Mouse (Mus musculus): ENCODE data around the gene Ovol3. TPM values are rescaled to one million over a fixed set of nuclear protein-coding genes. Genes with fewer than 3 reads are reported as not detected.

Gene Ovol3
- not detected in 2 replicates for polyA plus RNA-seq (2014; fragmentation: Nextera tagmentation; extraction: Ambion mirVana)

- ATAC-seq (replicated peaks; ENCODE audit: low FRiP score, low TSS enrichment, low read depth) (no peak), DNase-seq (ENCODE audit: low spot score) (no peak)
- H3K36me3 ChIP-seq (ENCODE audit: control insufficient read depth, insufficient read depth, low read length), result peaks cover 18% of the 10 kb centered on the region; the same call in 1 of the 2 replicates
- no peak within 1 kb of the TSS for H3K27ac ChIP-seq (ENCODE audit: low read depth)
- H3K4me1 ChIP-seq (replicated peaks; ENCODE audit: control insufficient read depth, insufficient read depth, low read length), result peaks cover 5% of the 10 kb centered on the region
- 86% methylated on average over 4 of the region's 4 CpGs for WGBS
- H3K9me3 ChIP-seq (ENCODE audit: control insufficient read depth, low read length), result no peaks in the 10 kb centered on the region
- H3K27me3 ChIP-seq (replicated peaks; ENCODE audit: control insufficient read depth, insufficient read depth, low read length), result no peaks in the 10 kb centered on the region
- H3K4me3 ChIP-seq (ENCODE audit: low read depth, low read length), result no peak within 1 kb of the TSS
- no peak within 1 kb of the TSS for H3K4me2 ChIP-seq (ENCODE audit: low read length)
- H3K9ac ChIP-seq (ENCODE audit: low read length), result no peak within 1 kb of the TSS
Observed at GRCm38 (mm10) chr7:30235625-30236024, at the start of gene Ovol3. Gene Ovol3 (minus strand): TSS chr7:30235725.

- 78% methylated on average over 7 of the region's 7 CpGs for WGBS
- Histone ChIP-seq H3K27me3 (replicated peaks; ENCODE audit: control insufficient read depth, insufficient read depth, low read length) (no peaks in the 10 kb centered on the region), H3K27ac (ENCODE audit: low read depth) (no peak overlapping the region), H3K36me3 (ENCODE audit: control insufficient read depth, insufficient read depth, low read length) (no peaks in the 10 kb centered on the region), H3K4me2 (ENCODE audit: low read length) (no peak overlapping the region), H3K9me3 (ENCODE audit: control insufficient read depth, low read length) (no peaks in the 10 kb centered on the region), H3K4me1 (replicated peaks; ENCODE audit: control insufficient read depth, insufficient read depth, low read length) (peaks cover 10% of the 10 kb centered on the region), H3K4me3 (ENCODE audit: low read depth, low read length) (no peak overlapping the region), H3K9ac (ENCODE audit: low read length) (no peak overlapping the region)
- no peak for ATAC-seq (replicated peaks; ENCODE audit: low FRiP score, low TSS enrichment, low read depth)
- DNase-seq (ENCODE audit: low spot score), result no peak
Observed at GRCm38 (mm10) chr7:30282740-30283139, 47.2 kb upstream of the Ovol3 start.

- ATAC-seq (replicated peaks; ENCODE audit: low FRiP score, low TSS enrichment, low read depth) (no peak), DNase-seq (ENCODE audit: low spot score) (no peak)
- H3K9me3 ChIP-seq (ENCODE audit: control insufficient read depth, low read length), result no peaks in the 10 kb centered on the region
- no peak overlapping the region for H3K4me3 ChIP-seq (ENCODE audit: low read depth, low read length)
- peak overlapping the region; percentile 99; the same call in 1 of the 2 replicates for H3K27ac ChIP-seq (ENCODE audit: low read depth)
- H3K36me3 ChIP-seq (ENCODE audit: control insufficient read depth, insufficient read depth, low read length), result no peaks in the 10 kb centered on the region
- no peak overlapping the region for H3K9ac ChIP-seq (ENCODE audit: low read length)
- H3K4me1 ChIP-seq (replicated peaks; ENCODE audit: control insufficient read depth, insufficient read depth, low read length), result peaks cover 10% of the 10 kb centered on the region
- WGBS, result 71% methylated on average over 4 of the region's 4 CpGs
- peak overlapping the region; percentile 94 for H3K4me2 ChIP-seq (ENCODE audit: low read length)
- H3K27me3 ChIP-seq (replicated peaks; ENCODE audit: control insufficient read depth, insufficient read depth, low read length), result no peaks in the 10 kb centered on the region
Observed at GRCm38 (mm10) chr7:30281522-30281921, 46.0 kb upstream of the Ovol3 start.

GRCm38 (mm10) chr7:30280670-30281138 is 45.2 kb upstream of the Ovol3 start:
- Histone ChIP-seq H3K4me3 (ENCODE audit: low read depth, low read length) (peak overlapping the region; percentile 62), H3K36me3 (ENCODE audit: control insufficient read depth, insufficient read depth, low read length) (no peaks in the 10 kb centered on the region), H3K4me1 (replicated peaks; ENCODE audit: control insufficient read depth, insufficient read depth, low read length) (peaks cover 10% of the 10 kb centered on the region), H3K27me3 (replicated peaks; ENCODE audit: control insufficient read depth, insufficient read depth, low read length) (no peaks in the 10 kb centered on the region), H3K27ac (ENCODE audit: low read depth) (peak overlapping the region; percentile 99), H3K4me2 (ENCODE audit: low read length) (peak overlapping the region; percentile 94), H3K9me3 (ENCODE audit: control insufficient read depth, low read length) (no peaks in the 10 kb centered on the region), H3K9ac (ENCODE audit: low read length) (peak overlapping the region; percentile 49)
- WGBS, result under 1% methylated on average over 20 of the region's 20 CpGs
- DNase-seq (ENCODE audit: low spot score) (peak; percentile 93), ATAC-seq (replicated peaks; ENCODE audit: low FRiP score, low TSS enrichment, low read depth) (peak; percentile 89)

GRCm38 (mm10) chr7:30279951-30280669 is 44.6 kb upstream of the Ovol3 start, which contains the start of the genes Thap8 and Wdr62:
Gene Thap8 (plus strand): TSS chr7:30280094.
Gene Wdr62 (minus strand): TSS chr7:30280419.
- peak within 1 kb of the TSS; percentile 62 for H3K4me3 ChIP-seq (ENCODE audit: low read depth, low read length)
- ATAC-seq (replicated peaks; ENCODE audit: low FRiP score, low TSS enrichment, low read depth), result peak; percentile 97
- no peaks in the 10 kb centered on the region for H3K27me3 ChIP-seq (replicated peaks; ENCODE audit: control insufficient read depth, insufficient read depth, low read length)
- WGBS, result under 1% methylated on average over 49 of the region's 49 CpGs
- DNase-seq (ENCODE audit: low spot score), result no peak
- no peaks in the 10 kb centered on the region for H3K36me3 ChIP-seq (ENCODE audit: control insufficient read depth, insufficient read depth, low read length)
- no peaks in the 10 kb centered on the region for H3K9me3 ChIP-seq (ENCODE audit: control insufficient read depth, low read length)
- peak within 1 kb of the TSS; percentile 94 for H3K4me2 ChIP-seq (ENCODE audit: low read length)
- peaks cover 10% of the 10 kb centered on the region for H3K4me1 ChIP-seq (replicated peaks; ENCODE audit: control insufficient read depth, insufficient read depth, low read length)
- H3K9ac ChIP-seq (ENCODE audit: low read length), result peak within 1 kb of the TSS; percentile 49
- peak within 1 kb of the TSS; percentile 99 for H3K27ac ChIP-seq (ENCODE audit: low read depth)

DNA sequence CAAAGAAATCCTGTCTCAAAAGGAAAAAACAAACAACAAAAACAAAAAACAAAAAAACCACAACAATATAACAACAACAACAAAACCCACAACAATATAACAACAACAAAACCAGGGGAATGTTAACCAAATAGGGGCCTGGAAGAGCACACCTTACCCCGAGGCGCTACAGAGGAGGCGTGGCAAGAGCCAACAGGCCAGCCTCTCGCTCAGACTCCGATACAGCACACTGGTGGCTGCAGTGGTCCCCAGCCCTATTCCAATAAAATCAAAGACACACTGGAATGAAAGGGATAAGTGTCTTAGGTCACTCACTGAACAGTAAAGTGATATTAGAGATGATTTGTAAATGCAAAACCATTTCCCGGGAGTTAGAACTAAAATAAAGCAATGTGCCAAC is 44.0 kb upstream of the Ovol3 start:
- H3K4me3 ChIP-seq (ENCODE audit: low read depth, low read length), result peak overlapping the region; percentile 62
- H3K4me2 ChIP-seq (ENCODE audit: low read length), result peak overlapping the region; percentile 94
- no peak for DNase-seq (ENCODE audit: low spot score)
- ATAC-seq (replicated peaks; ENCODE audit: low FRiP score, low TSS enrichment, low read depth), result no peak
- H3K27me3 ChIP-seq (replicated peaks; ENCODE audit: control insufficient read depth, insufficient read depth, low read length), result no peaks in the 10 kb centered on the region
- peaks cover 10% of the 10 kb centered on the region for H3K4me1 ChIP-seq (replicated peaks; ENCODE audit: control insufficient read depth, insufficient read depth, low read length)
- H3K9me3 ChIP-seq (ENCODE audit: control insufficient read depth, low read length), result no peaks in the 10 kb centered on the region
- H3K36me3 ChIP-seq (ENCODE audit: control insufficient read depth, insufficient read depth, low read length), result no peaks in the 10 kb centered on the region
- peak overlapping the region; percentile 99 for H3K27ac ChIP-seq (ENCODE audit: low read depth)
- peak overlapping the region; percentile 49 for H3K9ac ChIP-seq (ENCODE audit: low read length)
- under 1% methylated on average over 6 of the region's 6 CpGs for WGBS

GRCm38 (mm10) chr7:30278911-30279310 is 43.4 kb upstream of the Ovol3 start:
- Histone ChIP-seq H3K36me3 (ENCODE audit: control insufficient read depth, insufficient read depth, low read length) (no peaks in the 10 kb centered on the region), H3K4me3 (ENCODE audit: low read depth, low read length) (no peak overlapping the region), H3K27ac (ENCODE audit: low read depth) (no peak overlapping the region), H3K27me3 (replicated peaks; ENCODE audit: control insufficient read depth, insufficient read depth, low read length) (no peaks in the 10 kb centered on the region), H3K4me2 (ENCODE audit: low read length) (peak overlapping the region; percentile 94), H3K9me3 (ENCODE audit: control insufficient read depth, low read length) (no peaks in the 10 kb centered on the region), H3K4me1 (replicated peaks; ENCODE audit: control insufficient read depth, insufficient read depth, low read length) (peaks cover 10% of the 10 kb centered on the region), H3K9ac (ENCODE audit: low read length) (no peak overlapping the region)
- 65% methylated on average over 2 of the region's 2 CpGs for WGBS
- DNase-seq (ENCODE audit: low spot score) (no peak), ATAC-seq (replicated peaks; ENCODE audit: low FRiP score, low TSS enrichment, low read depth) (no peak)

DNA sequence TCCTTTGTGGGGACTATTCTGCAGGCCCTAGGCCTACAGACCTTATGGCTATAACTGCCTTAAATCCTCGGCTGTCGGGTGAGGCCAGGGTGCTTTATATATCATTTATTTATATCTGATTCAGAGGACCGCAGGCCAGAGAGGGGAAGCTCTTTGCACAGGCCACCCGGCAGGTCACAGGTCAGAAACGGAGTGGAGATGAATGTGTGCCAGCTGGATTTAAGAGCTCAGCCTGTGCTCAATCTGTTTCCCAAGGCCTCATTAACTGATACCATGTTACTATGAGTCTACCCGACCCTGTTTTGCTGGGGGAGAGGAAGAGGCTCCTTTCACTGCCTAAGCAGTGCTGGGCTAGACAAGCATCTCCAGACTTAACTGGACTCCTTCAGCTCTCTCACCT is 38.9 kb upstream of the Ovol3 start:
- ATAC-seq (replicated peaks; ENCODE audit: low FRiP score, low TSS enrichment, low read depth), result no peak
- peaks cover 5% of the 10 kb centered on the region; the same call in 1 of the 2 replicates for H3K36me3 ChIP-seq (ENCODE audit: control insufficient read depth, insufficient read depth, low read length)
- WGBS, result 35% methylated on average over 6 of the region's 6 CpGs

More for the DNA sequence above, 38.9 kb upstream of the Ovol3 start:
- DNase-seq (ENCODE audit: low spot score), result no peak
- Histone ChIP-seq H3K9ac (ENCODE audit: low read length) (no peak overlapping the region), H3K4me2 (ENCODE audit: low read length) (no peak overlapping the region), H3K4me1 (replicated peaks; ENCODE audit: control insufficient read depth, insufficient read depth, low read length) (peaks cover 3% of the 10 kb centered on the region), H3K9me3 (ENCODE audit: control insufficient read depth, low read length) (no peaks in the 10 kb centered on the region), H3K4me3 (ENCODE audit: low read depth, low read length) (no peak overlapping the region), H3K27me3 (replicated peaks; ENCODE audit: control insufficient read depth, insufficient read depth, low read length) (no peaks in the 10 kb centered on the region), H3K27ac (ENCODE audit: low read depth) (no peak overlapping the region)
